Mouse (Mus musculus): Measurements from ENCODE around the gene Rbfox1. TPM values are rescaled to one million over a fixed set of nuclear protein-coding genes. Genes with fewer than 3 reads are reported as not detected.

Gene Rbfox1
- polyA plus RNA-seq, 1 experiment from 2014 or later, result 52.1 TPM

DNA sequence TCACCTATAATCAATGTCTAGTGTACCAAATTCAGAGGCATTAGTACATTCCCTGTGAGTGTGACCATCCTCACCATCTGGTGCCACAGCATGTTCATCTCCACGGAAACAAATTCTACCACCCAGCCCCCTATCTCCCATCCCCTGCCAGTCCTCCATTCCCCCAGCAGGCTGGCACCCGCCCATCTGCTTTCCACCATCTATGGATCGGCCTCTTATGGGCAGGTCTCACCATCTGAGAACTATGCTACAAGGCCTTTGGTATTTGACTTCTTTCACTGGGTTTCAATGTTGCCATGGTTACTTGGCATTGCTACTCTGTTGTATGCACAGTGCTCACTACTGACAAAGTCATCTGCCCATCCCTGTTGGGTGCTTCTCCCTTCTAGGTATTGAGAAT lies 1340.8 kb downstream of the Rbfox1 start:
- Histone ChIP-seq H3K4me1 (peaks cover 7% of the 10 kb centered on the region; the same call in 1 of the 2 replicates), H3K36me3 (ENCODE audit: poor library complexity, severe bottlenecking) (no peaks in the 10 kb centered on the region), H3K27me3 (no peaks in the 10 kb centered on the region), H3K27ac (no peak overlapping the region), H3K9me3 (replicated peaks) (no peaks in the 10 kb centered on the region), H3K9ac (no peak overlapping the region), H3K4me3 (no peak overlapping the region), H3K4me2 (no peak overlapping the region)
- 69% methylated on average over 3 of the region's 3 CpGs for WGBS
- ATAC-seq, result peak; percentile 61

DNA sequence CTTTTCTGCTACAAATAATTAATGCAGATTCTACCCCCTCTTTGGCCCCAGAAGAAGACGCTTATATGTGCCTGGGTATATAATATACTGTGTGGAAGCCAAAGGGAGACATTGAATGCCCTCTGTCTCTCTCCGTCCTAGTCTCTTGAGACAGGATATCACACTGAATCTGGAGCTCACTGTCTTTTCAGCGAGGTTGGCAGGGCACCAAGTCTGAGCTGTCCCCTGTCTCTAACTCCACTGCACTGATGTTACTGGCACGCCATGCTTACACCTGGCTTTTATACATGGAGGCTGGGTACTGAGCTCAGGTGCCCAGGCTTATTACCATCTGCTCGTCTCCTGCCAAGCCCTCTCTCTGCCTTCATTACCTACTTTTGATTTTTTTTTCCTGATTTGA lies 1343.1 kb downstream of the Rbfox1 start:
- 79% methylated on average over 5 of the region's 5 CpGs for WGBS
- Histone ChIP-seq H3K4me1 (peaks cover 7% of the 10 kb centered on the region; the same call in 1 of the 2 replicates), H3K9ac (no peak overlapping the region), H3K4me3 (no peak overlapping the region), H3K9me3 (replicated peaks) (no peaks in the 10 kb centered on the region), H3K27ac (no peak overlapping the region), H3K36me3 (ENCODE audit: poor library complexity, severe bottlenecking) (no peaks in the 10 kb centered on the region), H3K27me3 (no peaks in the 10 kb centered on the region), H3K4me2 (no peak overlapping the region)
- ATAC-seq, result no peak

GRCm38 (mm10) chr16:7229232-7229631 lies 1344.1 kb downstream of the Rbfox1 start:
- H3K27me3 ChIP-seq, result no peaks in the 10 kb centered on the region
- H3K36me3 ChIP-seq (ENCODE audit: poor library complexity, severe bottlenecking), result no peaks in the 10 kb centered on the region
- WGBS, result 64% methylated on average over 4 of the region's 4 CpGs
- H3K9ac ChIP-seq, result no peak overlapping the region
- no peak overlapping the region for H3K4me3 ChIP-seq
- H3K4me1 ChIP-seq, result peaks cover 7% of the 10 kb centered on the region; the same call in 1 of the 2 replicates
- no peak overlapping the region for H3K27ac ChIP-seq
- no peaks in the 10 kb centered on the region for H3K9me3 ChIP-seq (replicated peaks)
- no peak overlapping the region for H3K4me2 ChIP-seq
- ATAC-seq, result no peak

DNA sequence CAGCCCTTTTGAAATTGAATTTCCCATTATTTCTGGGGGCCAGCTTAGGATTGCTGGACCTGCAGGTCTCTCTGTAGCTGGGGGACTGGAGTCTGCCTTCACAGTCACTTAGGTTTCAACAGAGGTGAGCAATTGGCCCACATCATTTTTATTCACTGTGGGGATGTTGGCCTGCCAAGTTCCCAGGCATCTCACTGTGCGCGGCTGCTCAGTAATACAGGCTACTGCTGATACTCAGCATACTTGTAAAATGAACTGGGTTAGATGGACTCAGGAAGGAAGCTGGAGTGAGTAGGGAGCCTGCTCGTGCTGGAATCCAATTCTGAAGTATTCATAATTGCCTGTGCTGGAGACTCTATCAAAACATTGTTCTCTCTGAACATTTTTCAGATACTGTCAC lies 1356.5 kb downstream of the Rbfox1 start:
- Histone ChIP-seq H3K4me1 (no peaks in the 10 kb centered on the region), H3K9ac (no peak overlapping the region), H3K27ac (no peak overlapping the region), H3K4me2 (no peak overlapping the region), H3K9me3 (replicated peaks) (no peaks in the 10 kb centered on the region), H3K4me3 (no peak overlapping the region), H3K27me3 (no peaks in the 10 kb centered on the region), H3K36me3 (ENCODE audit: poor library complexity, severe bottlenecking) (no peaks in the 10 kb centered on the region)
- no peak for ATAC-seq
- 73% methylated on average over 3 of the region's 3 CpGs for WGBS

DNA sequence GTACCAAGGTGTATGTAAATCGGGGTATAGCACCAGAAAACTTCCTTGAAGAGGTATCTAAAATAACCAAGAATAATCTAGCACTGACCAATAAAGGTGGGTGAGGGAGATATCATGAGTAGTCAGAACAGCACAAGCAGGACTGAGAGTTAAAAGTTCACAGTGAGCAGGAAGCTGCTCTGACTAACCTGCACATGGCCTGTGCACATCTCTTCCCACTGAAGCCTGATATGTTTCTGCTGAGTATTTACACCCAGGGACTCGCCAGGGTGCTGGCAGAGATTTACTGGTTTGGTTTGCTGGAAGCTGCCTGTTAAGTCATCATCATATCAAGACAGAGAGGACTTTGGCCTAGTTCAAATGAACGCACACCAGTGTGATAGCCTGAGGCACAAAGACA lies 1357.3 kb downstream of the Rbfox1 start:
- Histone ChIP-seq H3K9me3 (replicated peaks) (no peaks in the 10 kb centered on the region), H3K4me2 (no peak overlapping the region), H3K27me3 (no peaks in the 10 kb centered on the region), H3K4me3 (no peak overlapping the region), H3K4me1 (no peaks in the 10 kb centered on the region), H3K27ac (no peak overlapping the region), H3K36me3 (ENCODE audit: poor library complexity, severe bottlenecking) (no peaks in the 10 kb centered on the region), H3K9ac (no peak overlapping the region)
- no peak for ATAC-seq
- WGBS, result 88% methylated on average over 3 of the region's 3 CpGs

- H3K4me2 ChIP-seq, result no peak overlapping the region
- no peaks in the 10 kb centered on the region for H3K36me3 ChIP-seq (ENCODE audit: poor library complexity, severe bottlenecking)
- H3K9ac ChIP-seq, result no peak overlapping the region
- ATAC-seq, result no peak
- H3K27me3 ChIP-seq, result no peaks in the 10 kb centered on the region
- H3K27ac ChIP-seq, result no peak overlapping the region
- no peak overlapping the region for H3K4me3 ChIP-seq
- H3K4me1 ChIP-seq, result no peaks in the 10 kb centered on the region
- 68% methylated on average over 1 of the region's 1 CpGs for WGBS
- no peaks in the 10 kb centered on the region for H3K9me3 ChIP-seq (replicated peaks)
These were observed 1359.2 kb downstream of the Rbfox1 start for GRCm38 (mm10) chr16:7244382-7244781.

DNA sequence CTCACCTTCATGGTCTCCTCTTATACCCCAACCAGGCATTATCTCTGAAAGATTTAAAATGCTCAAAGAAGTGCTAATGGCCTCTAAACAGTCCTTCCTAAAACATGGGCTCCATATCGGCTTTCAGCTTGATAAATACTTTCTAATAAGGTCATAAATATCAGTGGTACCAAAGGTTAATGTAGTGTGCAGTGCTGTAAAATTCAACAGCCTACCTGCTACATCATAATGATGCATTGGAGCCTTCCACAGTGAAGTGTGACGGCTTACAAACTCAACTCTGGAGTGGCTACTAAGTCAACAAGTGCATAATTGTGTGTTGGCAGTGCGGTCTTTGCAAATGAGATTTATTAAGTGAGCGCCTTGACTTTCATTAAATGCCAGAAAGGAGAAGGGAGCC lies 1366.5 kb downstream of the Rbfox1 start:
- no peak overlapping the region for H3K27ac ChIP-seq
- no peaks in the 10 kb centered on the region for H3K36me3 ChIP-seq (ENCODE audit: poor library complexity, severe bottlenecking)
- no peak overlapping the region for H3K4me3 ChIP-seq
- H3K4me2 ChIP-seq, result no peak overlapping the region
- WGBS, result 76% methylated on average over 4 of the region's 4 CpGs
- no peaks in the 10 kb centered on the region for H3K9me3 ChIP-seq (replicated peaks)
- H3K27me3 ChIP-seq, result no peaks in the 10 kb centered on the region
- no peaks in the 10 kb centered on the region for H3K4me1 ChIP-seq
- no peak overlapping the region for H3K9ac ChIP-seq
- no peak for ATAC-seq

GRCm38 (mm10) chr16:7257366-7257765 lies 1372.2 kb downstream of the Rbfox1 start:
- Histone ChIP-seq H3K4me3 (no peak overlapping the region), H3K9me3 (replicated peaks) (no peaks in the 10 kb centered on the region), H3K9ac (no peak overlapping the region), H3K27me3 (no peaks in the 10 kb centered on the region), H3K4me1 (no peaks in the 10 kb centered on the region), H3K4me2 (no peak overlapping the region), H3K27ac (no peak overlapping the region), H3K36me3 (ENCODE audit: poor library complexity, severe bottlenecking) (no peaks in the 10 kb centered on the region)
- ATAC-seq, result no peak
- 90% methylated on average over 4 of the region's 4 CpGs for WGBS

DNA sequence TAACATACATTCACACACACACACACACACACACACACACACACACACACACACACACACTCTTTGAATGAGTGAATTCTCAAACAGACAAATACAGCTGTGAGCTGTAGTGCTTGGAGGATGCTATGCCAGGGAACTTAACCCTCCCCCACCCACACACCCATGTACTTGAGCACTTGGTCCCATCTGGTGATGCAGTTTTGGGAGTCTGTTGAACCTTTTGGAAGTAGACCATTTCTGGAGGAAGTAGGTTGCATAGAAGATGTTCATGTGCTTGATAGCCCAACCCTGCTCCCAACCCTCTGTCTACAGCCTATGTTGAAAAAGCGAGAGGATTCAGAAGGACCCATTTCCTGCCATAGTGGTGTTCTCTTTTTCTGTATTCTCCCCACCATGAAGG lies 1378.1 kb downstream of the Rbfox1 start:
- H3K4me1 ChIP-seq, result no peaks in the 10 kb centered on the region
- no peak for ATAC-seq
- WGBS, result 86% methylated on average over 1 of the region's 1 CpGs
- H3K36me3 ChIP-seq (ENCODE audit: poor library complexity, severe bottlenecking), result no peaks in the 10 kb centered on the region
- H3K9me3 ChIP-seq (replicated peaks), result no peaks in the 10 kb centered on the region
- H3K9ac ChIP-seq, result no peak overlapping the region
- H3K27me3 ChIP-seq, result no peaks in the 10 kb centered on the region
- H3K27ac ChIP-seq, result no peak overlapping the region
- H3K4me2 ChIP-seq, result no peak overlapping the region
- H3K4me3 ChIP-seq, result no peak overlapping the region

GRCm38 (mm10) chr16:7265715-7266114 lies 1380.6 kb downstream of the Rbfox1 start:
- Histone ChIP-seq H3K9ac (no peak overlapping the region), H3K27ac (no peak overlapping the region), H3K36me3 (ENCODE audit: poor library complexity, severe bottlenecking) (no peaks in the 10 kb centered on the region), H3K9me3 (replicated peaks) (no peaks in the 10 kb centered on the region), H3K4me3 (no peak overlapping the region), H3K4me1 (no peaks in the 10 kb centered on the region), H3K27me3 (no peaks in the 10 kb centered on the region), H3K4me2 (no peak overlapping the region)
- ATAC-seq, result no peak

DNA sequence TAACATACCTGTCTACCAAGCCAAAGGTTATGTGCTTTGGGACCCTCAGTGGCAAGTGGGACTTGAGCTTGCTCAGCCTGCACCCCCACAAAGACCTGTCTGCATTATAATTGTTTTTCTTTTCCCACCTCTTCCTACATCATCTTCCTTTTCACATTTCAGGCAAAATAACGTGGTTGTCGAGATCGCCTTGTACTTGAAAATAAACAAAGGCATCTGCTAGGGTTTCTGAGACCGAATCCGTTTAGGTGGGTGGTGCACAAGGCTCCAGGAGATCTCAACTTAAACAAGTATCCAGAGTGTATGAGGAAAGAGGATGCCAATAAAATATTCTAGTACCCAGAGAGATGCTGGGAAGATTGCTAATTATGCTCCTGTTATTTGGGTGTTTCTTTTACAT lies 1390.3 kb downstream of the Rbfox1 start:
- WGBS, result 92% methylated on average over 5 of the region's 5 CpGs
- Histone ChIP-seq H3K36me3 (ENCODE audit: poor library complexity, severe bottlenecking) (no peaks in the 10 kb centered on the region), H3K4me3 (no peak overlapping the region), H3K27me3 (no peaks in the 10 kb centered on the region), H3K9me3 (replicated peaks) (no peaks in the 10 kb centered on the region), H3K27ac (no peak overlapping the region), H3K4me2 (no peak overlapping the region), H3K4me1 (no peaks in the 10 kb centered on the region), H3K9ac (no peak overlapping the region)
- no peak for ATAC-seq

GRCm38 (mm10) chr16:7275901-7276300 lies 1390.7 kb downstream of the Rbfox1 start:
- Histone ChIP-seq H3K9ac (no peak overlapping the region), H3K9me3 (replicated peaks) (no peaks in the 10 kb centered on the region), H3K27ac (no peak overlapping the region), H3K36me3 (ENCODE audit: poor library complexity, severe bottlenecking) (no peaks in the 10 kb centered on the region), H3K4me3 (no peak overlapping the region), H3K27me3 (no peaks in the 10 kb centered on the region), H3K4me2 (no peak overlapping the region), H3K4me1 (no peaks in the 10 kb centered on the region)
- WGBS, result 41% methylated on average over 1 of the region's 1 CpGs
- no peak for ATAC-seq

DNA sequence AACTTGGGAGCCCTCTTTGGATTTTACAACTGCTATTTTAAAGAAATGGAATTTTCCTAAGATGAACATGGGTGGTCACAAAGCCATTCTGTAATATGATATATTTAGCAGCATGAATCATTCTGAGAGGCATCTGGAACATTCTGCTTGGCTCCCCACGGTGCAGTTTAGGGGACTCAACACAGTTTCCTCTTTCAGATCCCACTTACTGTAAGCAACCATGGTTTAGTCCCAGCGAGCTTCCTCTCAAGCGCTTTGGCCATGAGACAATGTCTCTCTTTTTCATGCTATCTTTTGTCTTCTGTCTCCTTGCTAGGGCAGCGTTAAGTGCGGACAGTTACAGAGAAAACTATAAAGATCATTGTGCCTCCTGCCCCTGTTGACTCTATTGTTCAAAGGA lies 1394.4 kb downstream of the Rbfox1 start:
- H3K9me3 ChIP-seq (replicated peaks), result no peaks in the 10 kb centered on the region
- no peak for ATAC-seq
- no peaks in the 10 kb centered on the region for H3K4me1 ChIP-seq
- H3K9ac ChIP-seq, result no peak overlapping the region
- no peaks in the 10 kb centered on the region for H3K36me3 ChIP-seq (ENCODE audit: poor library complexity, severe bottlenecking)
- no peak overlapping the region for H3K4me3 ChIP-seq
- no peak overlapping the region for H3K4me2 ChIP-seq
- 77% methylated on average over 5 of the region's 5 CpGs for WGBS
- H3K27me3 ChIP-seq, result no peaks in the 10 kb centered on the region
- no peak overlapping the region for H3K27ac ChIP-seq

All from forebrain, embryonic 13.5 days (tissue).